Mouse (Mus musculus) ES-Bruce4 (cell line): ENCODE measurements at regions not wholly inside any gene's neighbourhood (a gene's known extent, or its start where the extent isn't known, plus 50 kb on each side); places are given as distances from the start of the nearest gene placed in this dataset.

ENCODE experiments used
- CTCF ChIP-seq: IDR thresholded peaks from one replicate; pipeline ENCODE4 v1.8.1; 2011; ENCODE audit warnings: low read depth, low read length
- EP300 ChIP-seq: IDR thresholded peaks from 2 replicates; pipeline ENCODE4 v1.6.1; 2011; ENCODE audit warnings: low read depth, low read length; ENCODE audit not compliant: insufficient read depth
- POLR2A ChIP-seq: IDR thresholded peaks from one replicate; pipeline ENCODE4 v1.8.1; 2011; ENCODE audit warnings: low read length; ENCODE audit not compliant: insufficient read depth

- TF ChIP-seq CTCF, result no peak
- TF ChIP-seq EP300, result no peak
- TF ChIP-seq POLR2A, result no peak
Observed at GRCm38 (mm10) chr13:75598186-75598585, 108.4 kb upstream of the Ell2 start.
